Mouse (Mus musculus): ENCODE data around the gene Kctd6.
A peak's percentile ranks its signal among the peaks of the same experiment; 100 is the strongest.

Gene Kctd6

GRCm38 (mm10) chr14:8213803-8214224, at the start of gene Kctd6:
Gene Kctd6 (plus strand): TSS chr14:8214140.
- DNase-seq: peak; percentile 98

GRCm38 (mm10) chr14:8164463-8164862, 49.5 kb upstream of the Kctd6 start:
- no peak for DNase-seq

- DNase-seq: peak; percentile 98 to 99
These were observed 41.2 kb upstream of the Kctd6 start, which contains the start of gene Pdhb for GRCm38 (mm10) chr14:8172507-8173410. Gene Pdhb (minus strand): TSS chr14:8173025.

GRCm38 (mm10) chr14:8173542-8174250, 40.2 kb upstream of the Kctd6 start:
- peak; percentile 60 to 64 for DNase-seq

GRCm38 (mm10) chr14:8174634-8175033, 39.3 kb upstream of the Kctd6 start:
- DNase-seq: no peak

GRCm38 (mm10) chr14:8176251-8176650, 37.7 kb upstream of the Kctd6 start:
- no peak for DNase-seq

GRCm38 (mm10) chr14:8180371-8181035, 33.4 kb upstream of the Kctd6 start:
- DNase-seq: no peak

GRCm38 (mm10) chr14:8183330-8183729, 30.6 kb upstream of the Kctd6 start:
- DNase-seq: no peak

GRCm38 (mm10) chr14:8186278-8187045, 27.5 kb upstream of the Kctd6 start:
- DNase-seq: no peak

- DNase-seq: no peak
These were observed 23.4 kb upstream of the Kctd6 start for GRCm38 (mm10) chr14:8190556-8190955.

- DNase-seq: no peak
These were observed 22.5 kb upstream of the Kctd6 start for GRCm38 (mm10) chr14:8191331-8191965.

- DNase-seq: no peak
These were observed 21.2 kb upstream of the Kctd6 start for GRCm38 (mm10) chr14:8192727-8193126.

- DNase-seq: no peak
These were observed 13.2 kb upstream of the Kctd6 start for GRCm38 (mm10) chr14:8200769-8201168.

GRCm38 (mm10) chr14:8201715-8202114, 12.2 kb upstream of the Kctd6 start:
- no peak for DNase-seq

- no peak for DNase-seq
These were observed 7.6 kb upstream of the Kctd6 start for GRCm38 (mm10) chr14:8206179-8206910.

GRCm38 (mm10) chr14:8207105-8207504, 6.8 kb upstream of the Kctd6 start:
- no peak for DNase-seq

- no peak for DNase-seq
These were observed 6.4 kb upstream of the Kctd6 start for GRCm38 (mm10) chr14:8207543-8207942.

- DNase-seq: no peak
These were observed 5.1 kb upstream of the Kctd6 start for GRCm38 (mm10) chr14:8208876-8209275.

GRCm38 (mm10) chr14:8209896-8210295, 4.0 kb upstream of the Kctd6 start:
- DNase-seq: no peak

- DNase-seq: no peak
These were observed 944 bp upstream of the Kctd6 start for GRCm38 (mm10) chr14:8212996-8213395.
